Mouse (Mus musculus) left cerebral cortex, adult 2 months (tissue): ENCODE measurements around the gene Ppp1ca. TPM values are rescaled to one million over a fixed set of nuclear protein-coding genes. Genes with fewer than 3 reads are reported as not detected.

Experiments used
- DNase-seq, 2 experiments: peaks; one replicate each; pipeline ENCODE4 v3.0.0; 2021 to 2022; ENCODE audit warnings: low spot score in 2 of 2, mixed read lengths in 1 of 2; ENCODE audit errors: extremely low spot score in 1 of 2
- H3K27ac ChIP-seq: fragments of 200-600 bp; 2 replicates; pipeline ENCODE4 v1.8.1; 2022
- H3K4me3 ChIP-seq: fragments of 200-600 bp; 2 replicates; pipeline ENCODE4 v1.8.1; 2022
- CTCF ChIP-seq: fragments of 200-600 bp; IDR thresholded peaks from 2 replicates; pipeline ENCODE4 v1.8.1; 2022; ENCODE audit warnings: antibody characterized with exemption, mild to moderate bottlenecking, moderate library complexity
- intact Hi-C: fragments of 180-260 bp; cut with DNase I; formaldehyde crosslinking; loops from one replicate; pipeline ENCODE4 v1.15.1; 2025
- total RNA-seq, 2 experiments: library from RNA; stranded (reverse); gene quantifications; 2 replicates each; pipeline ENCODE4 v1.2.3; 2021

Ppp1ca gene
- total RNA-seq, 2 experiments from 2014 or later: 293 to 306 TPM

DNA sequence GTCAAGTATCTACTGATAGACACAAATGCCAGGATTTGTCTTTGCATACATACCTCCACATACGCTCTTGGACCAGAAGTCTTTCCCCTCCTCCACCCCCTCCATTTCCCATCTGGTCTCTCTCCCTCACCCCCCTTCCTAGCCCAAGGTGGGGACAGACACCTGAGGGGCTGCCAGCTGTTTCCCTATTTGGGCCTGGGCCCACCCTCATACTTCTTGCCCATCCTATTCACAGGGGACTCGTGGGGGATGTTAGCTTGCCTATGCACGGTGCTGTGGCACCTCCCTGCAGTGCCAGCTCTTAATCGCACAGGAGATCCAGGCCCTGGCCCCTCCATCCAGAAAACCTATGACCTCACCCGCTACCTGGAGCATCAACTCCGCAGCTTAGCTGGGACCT is 28.1 kb downstream of the Ppp1ca start:
- H3K27ac ChIP-seq: no peak overlapping the region
- intact Hi-C loops: no loop called here
- DNase-seq: no peak
- no peak overlapping the region for H3K4me3 ChIP-seq
- TF ChIP-seq CTCF: no peak

DNA sequence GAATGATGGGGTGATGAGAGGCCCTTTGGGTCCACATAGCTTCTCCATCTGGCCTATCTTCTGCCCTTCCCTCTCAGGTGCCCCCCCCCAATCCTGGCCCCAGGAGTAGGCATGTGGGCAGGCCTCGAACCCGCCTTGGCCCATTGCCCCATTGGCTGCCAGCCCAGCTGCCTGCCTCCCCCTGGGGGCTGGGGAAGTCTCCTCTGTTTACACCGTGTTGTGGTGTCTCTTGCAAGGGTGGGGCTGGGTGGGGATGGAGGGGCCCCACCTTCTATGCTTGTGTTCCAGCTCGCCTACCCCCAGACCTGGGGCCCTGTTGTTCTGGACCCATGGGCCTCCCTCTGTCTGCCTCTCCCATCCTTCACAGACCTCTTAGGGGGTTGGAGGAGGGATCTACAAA is 28.6 kb downstream of the Ppp1ca start:
- TF ChIP-seq CTCF: no peak
- intact Hi-C loops: no loop called here
- DNase-seq: no peak

DNA sequence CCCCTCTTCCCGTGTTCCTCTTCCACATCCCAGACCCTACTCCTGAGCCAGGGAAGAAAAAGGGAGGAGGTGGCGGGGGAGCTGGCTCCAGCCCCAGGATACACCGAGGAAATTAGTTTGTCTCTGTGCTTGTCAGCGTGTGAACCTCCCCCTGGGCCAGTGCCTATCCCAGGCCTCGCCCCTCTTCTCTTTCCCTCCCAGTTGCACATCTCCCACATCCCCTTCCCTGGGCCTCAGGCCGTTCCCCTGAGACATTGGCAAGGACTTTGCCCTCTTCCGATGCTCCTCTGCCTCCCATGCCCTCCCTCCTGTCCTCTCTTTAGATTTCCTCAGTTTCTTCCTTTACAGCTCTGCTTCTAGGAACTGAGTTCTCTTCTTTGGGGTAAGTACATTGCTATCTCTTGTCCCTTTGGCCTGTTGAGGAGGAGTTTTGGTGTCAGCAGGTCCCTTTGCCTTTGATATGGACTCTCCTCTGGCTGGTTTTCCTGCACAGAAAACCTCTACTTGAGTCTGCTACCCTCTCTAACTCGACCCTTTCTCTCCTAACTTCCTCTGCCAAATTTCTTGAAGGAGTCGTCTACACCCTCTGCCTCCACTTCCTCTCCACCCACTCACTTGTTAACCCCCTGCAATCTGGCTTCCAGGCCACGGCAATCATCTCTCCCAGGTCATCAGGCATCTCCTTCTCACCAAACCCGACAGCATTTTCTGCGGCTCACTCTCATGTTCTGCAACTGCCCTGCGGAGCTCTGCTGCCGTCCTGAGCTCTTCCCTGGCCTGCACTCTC is 29.3 kb downstream of the Ppp1ca start:
- Histone ChIP-seq H3K4me3 (no peak overlapping the region), H3K27ac (no peak overlapping the region)
- DNase-seq: no peak
- intact Hi-C loops: no loop called here
- TF ChIP-seq CTCF: no peak

More for the DNA sequence above, 28.6 kb downstream of the Ppp1ca start:
- Histone ChIP-seq H3K27ac (no peak overlapping the region), H3K4me3 (no peak overlapping the region)

DNA sequence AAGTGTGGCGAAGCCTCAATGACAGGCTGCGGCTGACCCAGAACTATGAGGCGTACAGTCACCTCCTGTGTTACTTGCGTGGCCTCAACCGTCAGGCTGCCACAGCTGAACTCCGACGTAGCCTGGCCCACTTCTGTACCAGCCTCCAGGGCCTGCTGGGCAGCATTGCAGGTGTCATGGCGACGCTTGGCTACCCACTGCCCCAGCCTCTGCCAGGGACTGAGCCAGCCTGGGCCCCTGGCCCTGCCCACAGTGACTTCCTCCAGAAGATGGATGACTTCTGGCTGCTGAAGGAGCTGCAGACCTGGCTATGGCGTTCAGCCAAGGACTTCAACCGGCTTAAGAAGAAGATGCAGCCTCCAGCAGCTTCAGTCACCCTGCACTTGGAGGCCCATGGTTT is 30.3 kb downstream of the Ppp1ca start:
- no peak for DNase-seq
- TF ChIP-seq CTCF: no peak
- Histone ChIP-seq H3K27ac (no peak overlapping the region), H3K4me3 (no peak overlapping the region)
- intact Hi-C loops: no loop called here

DNA sequence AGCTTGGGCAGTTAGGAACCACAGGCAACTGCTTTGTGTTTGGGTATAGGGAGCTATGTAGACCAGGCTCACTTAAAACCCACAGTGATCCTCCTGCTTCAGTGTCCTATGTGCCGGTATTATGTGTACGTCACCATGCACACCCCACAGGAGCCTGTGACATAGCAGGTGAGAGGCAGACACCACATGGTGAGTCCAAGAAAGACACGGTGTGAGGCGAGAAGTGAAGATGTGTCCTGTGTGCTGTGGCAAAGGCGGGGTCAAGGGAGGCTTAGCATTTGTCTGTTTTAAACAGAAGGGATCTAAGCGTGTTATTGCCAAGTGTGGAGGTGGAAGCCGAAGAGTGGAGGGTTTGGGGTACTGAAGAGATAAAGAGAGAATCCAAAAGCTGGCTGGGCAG is 34.9 kb downstream of the Ppp1ca start:
- Histone ChIP-seq H3K4me3 (no peak overlapping the region), H3K27ac (no peak overlapping the region)
- no peak for DNase-seq
- intact Hi-C loops: loop anchor here (5.0 kb wide), 1 partner anchor 209 kb away; no protein-coding TSS in a partner anchor
- no peak for TF ChIP-seq CTCF

DNA sequence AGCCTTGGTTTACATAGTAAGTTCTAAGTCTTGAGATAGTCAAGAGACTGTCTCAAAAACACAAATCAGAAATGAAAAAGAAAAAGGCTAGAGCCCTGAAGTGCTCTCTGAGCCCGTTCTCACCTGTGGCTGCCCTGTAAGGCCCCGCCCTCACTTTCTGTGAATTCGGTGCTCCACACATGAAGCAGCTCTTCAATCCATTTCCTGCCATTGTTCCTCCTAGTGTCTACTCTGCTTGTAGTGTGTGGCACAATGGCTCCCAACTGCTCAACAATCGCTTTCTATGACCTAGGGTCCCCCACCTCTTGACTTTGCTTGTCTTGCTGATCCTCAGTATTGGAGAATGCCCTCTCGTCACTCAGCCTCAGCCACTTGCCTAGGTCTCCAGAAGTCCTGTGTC is 35.6 kb downstream of the Ppp1ca start:
- no peak for TF ChIP-seq CTCF
- H3K4me3 ChIP-seq: no peak overlapping the region
- no peak overlapping the region for H3K27ac ChIP-seq
- intact Hi-C loops: loop anchor here (5.0 kb wide), 1 partner anchor 210 kb away; no protein-coding TSS in a partner anchor
- no peak for DNase-seq

DNA sequence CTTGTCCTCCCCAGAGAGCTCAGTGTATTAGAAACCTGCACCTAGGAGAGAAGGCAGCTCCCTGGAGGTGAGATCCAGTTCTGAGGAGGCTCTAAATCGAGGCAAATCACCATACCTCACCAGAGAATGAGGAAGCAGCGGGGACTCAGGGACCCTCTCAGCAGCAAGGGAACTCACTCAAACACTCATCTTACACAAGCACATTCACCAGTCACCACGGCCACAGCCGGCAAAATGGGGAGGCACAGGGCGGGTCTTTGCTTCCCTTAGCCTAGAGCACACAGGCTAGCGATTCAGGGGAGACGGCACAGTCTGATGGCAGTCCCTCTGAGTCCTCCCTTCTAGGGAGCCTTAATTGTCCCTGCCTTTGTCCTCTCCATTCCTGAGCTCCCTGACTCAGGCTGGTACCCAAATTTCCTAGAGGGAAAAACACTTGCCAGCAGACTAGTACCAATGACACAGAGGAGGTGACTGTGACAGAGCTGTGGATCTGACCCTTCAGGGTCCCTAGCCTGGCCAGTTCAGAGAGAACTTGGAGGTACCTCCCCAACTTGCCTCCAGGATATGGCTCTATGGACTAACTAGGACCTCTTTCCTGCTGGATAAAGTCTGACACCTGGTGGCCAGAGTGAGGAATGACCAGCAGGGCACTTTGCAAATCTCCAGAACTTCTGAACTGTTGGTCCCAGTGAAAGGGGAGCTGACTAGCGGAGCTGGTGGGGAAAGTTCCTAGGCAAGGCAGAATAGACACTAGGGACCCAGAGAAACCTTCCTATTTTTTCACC is 36.2 kb downstream of the Ppp1ca start:
- intact Hi-C loops: loop anchor here (1.0 to 5.0 kb wide), 3 partner anchors 21 to 211 kb away; no protein-coding TSS in a partner anchor
- TF ChIP-seq CTCF: no peak; the same call in none of the 2 replicates
- DNase-seq: peak; percentile 74 to 78
- Histone ChIP-seq H3K4me3 (no peak overlapping the region), H3K27ac (no peak overlapping the region)

DNA sequence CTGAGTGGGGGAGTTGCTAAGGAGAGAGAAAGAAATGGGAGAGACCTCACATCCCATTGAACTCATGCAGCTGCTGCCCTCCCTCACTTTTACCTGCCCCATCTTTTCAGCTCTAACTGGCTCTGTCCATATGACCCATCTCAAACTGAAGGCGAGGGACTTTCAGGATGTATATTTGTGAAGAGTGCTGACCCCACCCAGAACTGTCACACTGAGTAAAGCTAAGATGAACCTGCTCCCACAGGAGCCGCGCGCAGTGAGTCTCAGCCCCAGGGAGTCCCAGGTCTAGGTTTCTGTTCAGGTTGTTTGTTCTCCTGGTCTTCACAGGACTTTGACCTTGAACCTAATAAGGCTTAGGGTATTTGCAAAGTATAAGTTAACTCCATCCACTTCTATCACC is 37.0 kb downstream of the Ppp1ca start:
- TF ChIP-seq CTCF: no peak
- intact Hi-C loops: loop anchor here (1.0 to 5.0 kb wide), 3 partner anchors 22 to 212 kb away; no protein-coding TSS in a partner anchor
- Histone ChIP-seq H3K27ac (no peak overlapping the region), H3K4me3 (no peak overlapping the region)
- no peak for DNase-seq

DNA sequence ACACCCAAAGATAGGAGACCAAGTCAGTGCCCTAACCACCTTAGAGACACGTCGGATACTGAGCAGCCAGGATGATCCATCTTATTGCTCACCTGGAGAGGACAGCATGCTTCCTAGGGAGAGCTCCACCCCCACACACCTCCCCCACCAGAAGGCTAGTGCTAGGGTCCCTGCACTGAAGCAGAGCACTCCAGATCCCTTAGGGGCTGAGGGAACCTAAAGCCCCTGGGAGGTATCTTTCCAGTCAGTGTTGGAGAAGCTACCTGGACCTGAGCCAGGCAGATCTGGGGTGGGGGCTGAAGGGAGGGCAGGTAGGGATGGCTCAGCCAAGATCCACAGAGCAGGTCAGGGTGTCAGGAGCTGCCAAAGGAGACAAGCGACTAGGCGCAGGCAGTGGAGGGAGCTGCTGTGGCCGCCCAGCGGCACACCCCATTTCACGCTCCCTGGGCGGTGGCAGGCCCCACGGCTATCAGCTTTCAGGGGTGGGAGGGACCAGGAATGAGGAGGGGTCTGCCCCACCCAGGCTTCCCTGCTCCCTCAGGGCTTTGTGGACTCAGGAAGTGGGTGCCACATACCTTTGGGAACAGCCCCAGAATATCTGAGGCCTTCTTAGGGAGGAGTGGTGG is 37.7 kb downstream of the Ppp1ca start:
- intact Hi-C loops: loop anchor here (2.0 to 5.0 kb wide), 3 partner anchors 59 to 212 kb away; partner anchors contain the start of gene Cdk2ap2
- no peak for TF ChIP-seq CTCF
- no peak overlapping the region for H3K27ac ChIP-seq
- DNase-seq: no peak
- no peak overlapping the region for H3K4me3 ChIP-seq

DNA sequence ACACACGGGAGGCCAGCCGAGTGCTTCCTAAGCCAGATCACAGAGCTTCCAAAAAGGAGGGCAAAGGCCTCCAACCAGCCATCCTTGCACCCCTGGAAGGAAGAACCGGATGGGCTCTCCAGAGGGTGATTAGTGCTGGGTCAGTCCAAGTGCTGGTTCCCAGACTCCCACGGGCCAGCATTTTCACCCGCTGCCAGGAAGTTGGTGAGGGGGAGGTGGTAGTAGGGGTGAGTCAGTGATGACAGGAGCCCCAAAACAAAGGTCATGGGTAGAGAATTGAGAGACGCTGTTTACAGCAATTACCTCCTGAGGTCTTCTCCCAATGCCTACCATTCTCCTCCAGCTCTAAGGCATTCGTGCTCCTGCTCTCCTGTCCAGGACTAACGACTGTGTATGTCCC is 38.5 kb downstream of the Ppp1ca start:
- intact Hi-C loops: loop anchor here (2.0 kb wide), 1 partner anchor 134 kb away; the partner anchor contains the start of gene Cdk2ap2
- H3K27ac ChIP-seq: peak overlapping the region; percentile 57; the same call in 1 of the 2 replicates
- DNase-seq: no peak
- no peak overlapping the region for H3K4me3 ChIP-seq
- TF ChIP-seq CTCF: no peak
